Mouse (Mus musculus): ENCODE data around the gene Gm45808. TPM values are rescaled to one million over a fixed set of nuclear protein-coding genes. Genes with fewer than 3 reads are reported as not detected.
"Not testable (repeated sequence)": the region's sequence is repeated elsewhere in the genome, so short reads cannot be mapped to it uniquely, and the experiment has no call there.

Gene Gm45808
- polyA plus RNA-seq, 1 experiment from 2014 or later, result not detected

GRCm38 (mm10) chr7:45465549-45465948, 21.1 kb downstream of the Gm45808 start:
- peaks cover 4% of the 10 kb centered on the region for H3K36me3 ChIP-seq (ENCODE audit: control insufficient read depth, insufficient read depth, low read length)
- H3K9ac ChIP-seq (ENCODE audit: low read depth, low read length), result peak overlapping the region; percentile 90
- H3K4me3 ChIP-seq (ENCODE audit: low read length), result peak overlapping the region; percentile 80
- H3K4me2 ChIP-seq (ENCODE audit: low read length), result peak overlapping the region; percentile 92
- ATAC-seq, result 0 out of 2 replicates have a peak, but pooled peaks have one; percentile 5
- 83% methylated on average over 9 of the region's 9 CpGs for WGBS
- peaks cover 23% of the 10 kb centered on the region for H3K4me1 ChIP-seq (ENCODE audit: control insufficient read depth, insufficient read depth, low read depth, low read length)
- H3K9me3 ChIP-seq (ENCODE audit: control insufficient read depth, low read length), result no peaks in the 10 kb centered on the region
- no peak overlapping the region; the same call in 1 of the 2 replicates for H3K27ac ChIP-seq (ENCODE audit: low read depth, low read length)
- H3K27me3 ChIP-seq (replicated peaks; ENCODE audit: control insufficient read depth, insufficient read depth, low read length), result no peaks in the 10 kb centered on the region

GRCm38 (mm10) chr7:45465112-45465511, 21.5 kb downstream of the Gm45808 start:
- Histone ChIP-seq H3K27me3 (replicated peaks; ENCODE audit: control insufficient read depth, insufficient read depth, low read length) (no peaks in the 10 kb centered on the region), H3K4me2 (ENCODE audit: low read length) (no peak overlapping the region; the same call in 1 of the 2 replicates), H3K36me3 (ENCODE audit: control insufficient read depth, insufficient read depth, low read length) (peaks cover 4% of the 10 kb centered on the region), H3K9me3 (ENCODE audit: control insufficient read depth, low read length) (no peaks in the 10 kb centered on the region), H3K27ac (ENCODE audit: low read depth, low read length) (no peak overlapping the region), H3K4me3 (ENCODE audit: low read length) (no peak overlapping the region), H3K4me1 (ENCODE audit: control insufficient read depth, insufficient read depth, low read depth, low read length) (peaks cover 27% of the 10 kb centered on the region), H3K9ac (ENCODE audit: low read depth, low read length) (no peak overlapping the region)
- no peak for ATAC-seq
- 93% methylated on average over 12 of the region's 12 CpGs for WGBS

- Histone ChIP-seq H3K27me3 (replicated peaks; ENCODE audit: control insufficient read depth, insufficient read depth, low read length) (no peaks in the 10 kb centered on the region), H3K4me3 (ENCODE audit: low read length) (no peak overlapping the region), H3K4me2 (ENCODE audit: low read length) (no peak overlapping the region), H3K9ac (ENCODE audit: low read depth, low read length) (no peak overlapping the region), H3K9me3 (ENCODE audit: control insufficient read depth, low read length) (no peaks in the 10 kb centered on the region), H3K36me3 (ENCODE audit: control insufficient read depth, insufficient read depth, low read length) (peaks cover 4% of the 10 kb centered on the region), H3K4me1 (ENCODE audit: control insufficient read depth, insufficient read depth, low read depth, low read length) (peaks cover 28% of the 10 kb centered on the region), H3K27ac (ENCODE audit: low read depth, low read length) (no peak overlapping the region)
- WGBS, result 95% methylated on average over 7 of the region's 7 CpGs
- ATAC-seq, result no peak
Observed at GRCm38 (mm10) chr7:45463987-45464778, 22.4 kb downstream of the Gm45808 start.

- H3K4me1 ChIP-seq (ENCODE audit: control insufficient read depth, insufficient read depth, low read depth, low read length), result peaks cover 32% of the 10 kb centered on the region
- H3K9ac ChIP-seq (ENCODE audit: low read depth, low read length); H3K4me3 ChIP-seq (ENCODE audit: low read length); H3K27ac ChIP-seq (ENCODE audit: low read depth, low read length); ATAC-seq; H3K9me3 ChIP-seq (ENCODE audit: control insufficient read depth, low read length); H3K36me3 ChIP-seq (ENCODE audit: control insufficient read depth, insufficient read depth, low read length); H3K4me2 ChIP-seq (ENCODE audit: low read length); H3K27me3 ChIP-seq (replicated peaks; ENCODE audit: control insufficient read depth, insufficient read depth, low read length): not testable (repeated sequence)
- 80% methylated on average over 4 of the region's 4 CpGs for WGBS
Observed at GRCm38 (mm10) chr7:45462868-45463267, 23.7 kb downstream of the Gm45808 start.

- Histone ChIP-seq H3K4me1 (ENCODE audit: control insufficient read depth, insufficient read depth, low read depth, low read length) (peaks cover 37% of the 10 kb centered on the region), H3K27me3 (replicated peaks; ENCODE audit: control insufficient read depth, insufficient read depth, low read length) (no peaks in the 10 kb centered on the region), H3K9me3 (ENCODE audit: control insufficient read depth, low read length) (no peaks in the 10 kb centered on the region), H3K36me3 (ENCODE audit: control insufficient read depth, insufficient read depth, low read length) (peaks cover 4% of the 10 kb centered on the region), H3K27ac (ENCODE audit: low read depth, low read length) (no peak overlapping the region), H3K4me2 (ENCODE audit: low read length) (no peak overlapping the region), H3K4me3 (ENCODE audit: low read length) (no peak overlapping the region), H3K9ac (ENCODE audit: low read depth, low read length) (no peak overlapping the region)
- WGBS, result 94% methylated on average over 4 of the region's 4 CpGs
- no peak for ATAC-seq
Observed at GRCm38 (mm10) chr7:45462325-45462724, 24.3 kb downstream of the Gm45808 start.

- Histone ChIP-seq H3K4me2 (ENCODE audit: low read length) (no peak overlapping the region), H3K27ac (ENCODE audit: low read depth, low read length) (no peak overlapping the region), H3K36me3 (ENCODE audit: control insufficient read depth, insufficient read depth, low read length) (peaks cover 4% of the 10 kb centered on the region), H3K4me1 (ENCODE audit: control insufficient read depth, insufficient read depth, low read depth, low read length) (peaks cover 39% of the 10 kb centered on the region), H3K4me3 (ENCODE audit: low read length) (no peak overlapping the region), H3K9me3 (ENCODE audit: control insufficient read depth, low read length) (no peaks in the 10 kb centered on the region), H3K9ac (ENCODE audit: low read depth, low read length) (no peak overlapping the region), H3K27me3 (replicated peaks; ENCODE audit: control insufficient read depth, insufficient read depth, low read length) (no peaks in the 10 kb centered on the region)
- ATAC-seq, result no peak
- 94% methylated on average over 4 of the region's 4 CpGs for WGBS
Observed at GRCm38 (mm10) chr7:45461781-45462180, 24.8 kb downstream of the Gm45808 start.

GRCm38 (mm10) chr7:45461326-45461725, 25.3 kb downstream of the Gm45808 start:
- Histone ChIP-seq H3K4me2 (ENCODE audit: low read length) (no peak overlapping the region), H3K4me3 (ENCODE audit: low read length) (no peak overlapping the region), H3K4me1 (ENCODE audit: control insufficient read depth, insufficient read depth, low read depth, low read length) (peaks cover 44% of the 10 kb centered on the region), H3K9ac (ENCODE audit: low read depth, low read length) (no peak overlapping the region), H3K9me3 (ENCODE audit: control insufficient read depth, low read length) (no peaks in the 10 kb centered on the region), H3K27ac (ENCODE audit: low read depth, low read length) (peak overlapping the region; percentile 78), H3K36me3 (ENCODE audit: control insufficient read depth, insufficient read depth, low read length) (peaks cover 4% of the 10 kb centered on the region), H3K27me3 (replicated peaks; ENCODE audit: control insufficient read depth, insufficient read depth, low read length) (no peaks in the 10 kb centered on the region)
- WGBS, result 62% methylated on average over 4 of the region's 5 CpGs
- no peak for ATAC-seq

- peaks cover 44% of the 10 kb centered on the region for H3K4me1 ChIP-seq (ENCODE audit: control insufficient read depth, insufficient read depth, low read depth, low read length)
- H3K9ac ChIP-seq (ENCODE audit: low read depth, low read length), result no peak overlapping the region
- H3K27me3 ChIP-seq (replicated peaks; ENCODE audit: control insufficient read depth, insufficient read depth, low read length), result no peaks in the 10 kb centered on the region
- H3K4me2 ChIP-seq (ENCODE audit: low read length), result peak overlapping the region; percentile 10; the same call in 1 of the 2 replicates
- H3K36me3 ChIP-seq (ENCODE audit: control insufficient read depth, insufficient read depth, low read length), result peaks cover 4% of the 10 kb centered on the region
- H3K9me3 ChIP-seq (ENCODE audit: control insufficient read depth, low read length), result no peaks in the 10 kb centered on the region
- peak overlapping the region; percentile 78 for H3K27ac ChIP-seq (ENCODE audit: low read depth, low read length)
- no peak for ATAC-seq
- no peak overlapping the region for H3K4me3 ChIP-seq (ENCODE audit: low read length)
- whole genome bisulfite sequencing, result 21% methylated on average over 13 of the region's 13 CpGs
Observed at GRCm38 (mm10) chr7:45460860-45461314, 25.7 kb downstream of the Gm45808 start.

- Histone ChIP-seq H3K9me3 (ENCODE audit: control insufficient read depth, low read length) (no peaks in the 10 kb centered on the region), H3K4me2 (ENCODE audit: low read length) (peak overlapping the region; percentile 53), H3K4me3 (ENCODE audit: low read length) (peak overlapping the region; percentile 60; the same call in 1 of the 2 replicates), H3K27ac (ENCODE audit: low read depth, low read length) (peak overlapping the region; percentile 78), H3K9ac (ENCODE audit: low read depth, low read length) (no peak overlapping the region), H3K4me1 (ENCODE audit: control insufficient read depth, insufficient read depth, low read depth, low read length) (peaks cover 39% of the 10 kb centered on the region), H3K36me3 (ENCODE audit: control insufficient read depth, insufficient read depth, low read length) (peaks cover 4% of the 10 kb centered on the region), H3K27me3 (replicated peaks; ENCODE audit: control insufficient read depth, insufficient read depth, low read length) (no peaks in the 10 kb centered on the region)
- 69% methylated on average over 7 of the region's 7 CpGs for WGBS
- no peak for ATAC-seq
Observed at GRCm38 (mm10) chr7:45460377-45460776, 26.2 kb downstream of the Gm45808 start.
